Mouse (Mus musculus): ENCODE data around the gene Gm28308.

DNA sequence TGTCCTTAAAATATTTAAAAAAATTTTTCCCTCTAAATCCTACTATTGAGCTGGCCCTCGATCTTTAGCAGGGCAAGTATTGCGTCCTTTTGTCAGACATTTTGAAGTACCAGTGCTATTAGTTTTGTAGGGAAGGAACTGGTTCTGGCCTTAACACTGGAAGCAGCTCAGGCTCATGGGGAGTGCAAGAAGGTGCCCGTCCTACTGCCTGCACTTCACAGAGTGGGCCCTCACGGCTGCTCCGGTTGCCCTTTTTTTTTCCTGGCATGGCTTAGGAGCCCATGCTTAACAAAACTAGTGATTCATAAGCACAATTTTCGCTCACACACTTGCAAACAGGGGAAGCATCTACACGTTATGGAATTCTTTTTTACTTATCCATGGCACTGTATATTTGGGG lies 25.8 kb upstream of the Gm28308 start:
- no peak for TF ChIP-seq CTCF (IDR thresholded peaks at IDR 0.05; ENCODE audit: low read depth)
- TF ChIP-seq EP300 (IDR thresholded peaks at IDR 0.05; ENCODE audit: low read depth), result no peak
